Comparison of ENCODE assay signal across 20 mouse cellular contexts in the genomic region with DNA sequence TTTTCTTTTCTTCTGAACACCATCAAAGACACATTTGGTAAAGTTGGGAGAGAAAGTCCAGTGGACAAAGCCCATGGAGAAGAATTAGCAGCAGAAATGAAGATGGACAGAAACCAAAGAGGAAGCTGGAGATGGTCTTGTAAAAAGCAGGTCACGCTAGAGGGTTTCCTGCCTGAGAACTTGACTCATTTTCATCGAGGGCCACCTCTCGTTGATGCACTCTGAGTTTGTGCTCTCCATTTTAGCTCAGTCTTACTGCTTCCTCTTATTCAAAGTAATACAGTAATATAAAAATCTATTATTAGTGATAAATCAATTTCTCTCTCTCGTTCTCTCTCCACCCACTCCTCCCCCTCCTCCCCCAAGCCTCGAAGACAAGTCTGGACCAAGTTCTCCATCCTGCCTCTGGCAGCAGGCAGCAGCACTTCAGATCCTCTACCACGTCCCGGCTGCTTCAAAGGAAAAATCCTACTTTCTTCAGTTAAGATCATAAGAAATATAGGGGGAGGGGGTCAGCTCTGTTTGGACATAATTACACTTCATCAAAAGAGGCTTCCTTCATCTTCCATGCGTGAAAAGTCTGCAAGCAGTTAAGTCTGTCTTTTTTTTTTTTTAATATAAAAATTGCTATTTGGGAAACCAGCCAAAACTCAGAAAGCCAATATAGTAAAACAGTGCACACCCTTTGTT. TPM values are rescaled to one million over a fixed set of nuclear protein-coding genes. Genes with fewer than 3 reads are reported as not detected.
A peak's percentile ranks its signal among the peaks of the same experiment; 100 is the strongest.
DNase-seq lines count a peak whose midpoint lies in the region; ATAC-seq and TF ChIP-seq lines count a peak whose summit lies in the region.
"Had no signal": no experiment of that assay in that cellular context is flagged by ENCODE, and none has a peak within 500 bp of the region (broad histone marks: within the 10 kb centered on the region; RNA-seq: fewer than 3 reads in every experiment).

No protein-coding gene starts in this region.

- 43% methylated on average over 8 of the region's 8 CpGs for WGBS in limb, embryonic 13.5 days
- 54% methylated on average over 8 of the region's 8 CpGs for WGBS in limb, embryonic 10.5 days
- 34% methylated on average over 8 of the region's 8 CpGs for WGBS in embryonic facial prominence, embryonic 14.5 days
- WGBS in forebrain, embryonic 11.5 days: 74% methylated on average over 8 of the region's 8 CpGs

- TF ChIP-seq RAD21 in MEL (IDR thresholded peaks at IDR 0.05; ENCODE audit: low read depth, low read length): no peak

- no peak for TF ChIP-seq EP300 in MEL (IDR thresholded peaks at IDR 0.05; ENCODE audit: low read depth in 1 of 2, low read length in 2 of 2)

- TF ChIP-seq POLR2A in MEL (IDR thresholded peaks at IDR 0.05; ENCODE audit: control insufficient read depth in 1 of 2, insufficient read depth in 1 of 2, low read depth in 1 of 2, low read length in 2 of 2, poor library complexity in 1 of 2): no peak

- H3K36me3 ChIP-seq in limb, embryonic 13.5 days: no peaks in the 10 kb centered on the region
- H3K36me3 ChIP-seq in limb, embryonic 10.5 days: no peaks in the 10 kb centered on the region
- peaks cover 0 to 16% of the 10 kb centered on the region in 2 experiments; a peak in 2 of 4 replicates for H3K36me3 ChIP-seq in MEL (ENCODE audit: control insufficient read depth in 1 of 2, insufficient read depth in 2 of 2, low read length in 2 of 2)
- H3K36me3 ChIP-seq in embryonic facial prominence, embryonic 14.5 days (ENCODE audit: control insufficient read depth, insufficient read depth, low read length): 0 out of 2 replicates have a peak, but pooled peaks cover 6% of the 10 kb centered on the region
- no peaks in the 10 kb centered on the region for H3K36me3 ChIP-seq in forebrain, embryonic 11.5 days (ENCODE audit: control insufficient read depth, insufficient read depth, low read length)
- H3K36me3 ChIP-seq: G1E; heart, embryonic 10.5 days; hindbrain, embryonic 13.5 days; intestine, embryonic 15.5 days had no signal

- H3K27ac ChIP-seq in limb, embryonic 13.5 days: no peak overlapping the region
- no peak overlapping the region for H3K27ac ChIP-seq in limb, embryonic 10.5 days
- H3K27ac ChIP-seq in MEL (ENCODE audit: control insufficient read depth, low read depth, low read length): no peak overlapping the region
- H3K27ac ChIP-seq in embryonic facial prominence, embryonic 14.5 days (replicated peaks; ENCODE audit: low read depth, low read length): peak overlapping the region; percentile 28
- no peak overlapping the region for H3K27ac ChIP-seq in forebrain, embryonic 11.5 days (ENCODE audit: low read depth, low read length)
- H3K27ac ChIP-seq: heart, embryonic 10.5 days; hindbrain, embryonic 13.5 days; hindbrain, postnatal 0 days; intestine, embryonic 15.5 days had no signal

- H3K9me3 ChIP-seq in limb, embryonic 13.5 days: no peaks in the 10 kb centered on the region
- H3K9me3 ChIP-seq in limb, embryonic 10.5 days (replicated peaks): no peaks in the 10 kb centered on the region
- H3K9me3 ChIP-seq in MEL (replicated peaks; ENCODE audit: insufficient read depth, low read length): no peaks in the 10 kb centered on the region
- H3K9me3 ChIP-seq in embryonic facial prominence, embryonic 14.5 days (ENCODE audit: control insufficient read depth, low read length): no peaks in the 10 kb centered on the region
- H3K9me3 ChIP-seq in forebrain, embryonic 11.5 days (ENCODE audit: control insufficient read depth, low read length): no peaks in the 10 kb centered on the region
- H3K9me3 ChIP-seq: heart, embryonic 10.5 days; hindbrain, embryonic 13.5 days; intestine, embryonic 15.5 days had no signal

- no peaks in the 10 kb centered on the region for H3K79me2 ChIP-seq in MEL (ENCODE audit: control insufficient read depth, insufficient read depth, low read length, poor library complexity)

- H3K9ac ChIP-seq in limb, embryonic 13.5 days: no peak overlapping the region
- no peak overlapping the region for H3K9ac ChIP-seq in MEL (ENCODE audit: control insufficient read depth, low read depth, low read length, poor library complexity, severe bottlenecking)
- H3K9ac ChIP-seq in embryonic facial prominence, embryonic 14.5 days (ENCODE audit: low read depth, low read length): no peak overlapping the region
- no peak overlapping the region for H3K9ac ChIP-seq in forebrain, embryonic 11.5 days (ENCODE audit: low read length)
- H3K9ac ChIP-seq: hindbrain, embryonic 13.5 days; intestine, embryonic 15.5 days had no signal

- no peak overlapping the region for H3K4me3 ChIP-seq in limb, embryonic 13.5 days
- no peak overlapping the region for H3K4me3 ChIP-seq in limb, embryonic 10.5 days
- H3K4me3 ChIP-seq in MEL (ENCODE audit: control insufficient read depth in 1 of 2, insufficient read depth in 1 of 2, low read depth in 2 of 2, low read length in 2 of 2): no peak overlapping the region
- H3K4me3 ChIP-seq in embryonic facial prominence, embryonic 14.5 days (ENCODE audit: low read depth, low read length): no peak overlapping the region
- H3K4me3 ChIP-seq in forebrain, embryonic 11.5 days (ENCODE audit: low read depth, low read length): no peak overlapping the region
- H3K4me3 ChIP-seq: heart, embryonic 10.5 days; hindbrain, embryonic 13.5 days; intestine, embryonic 15.5 days had no signal

- peaks cover 42% of the 10 kb centered on the region for H3K4me1 ChIP-seq in limb, embryonic 13.5 days
- H3K4me1 ChIP-seq in limb, embryonic 10.5 days: peaks cover 41% of the 10 kb centered on the region
- H3K4me1 ChIP-seq in MEL (ENCODE audit: control insufficient read depth in 1 of 2, insufficient read depth in 2 of 2, low read length in 2 of 2): peaks cover 3 to 15% of the 10 kb centered on the region in 2 experiments
- peaks cover 27% of the 10 kb centered on the region for H3K4me1 ChIP-seq in embryonic facial prominence, embryonic 14.5 days (ENCODE audit: control insufficient read depth, insufficient read depth, low read length)
- no peaks in the 10 kb centered on the region for H3K4me1 ChIP-seq in forebrain, embryonic 11.5 days (replicated peaks; ENCODE audit: control insufficient read depth, insufficient read depth, low read length)

- DNase-seq in limb, embryonic 10.5 days (ENCODE audit: low spot score): no peak
- DNase-seq in 416B (ENCODE audit: low read depth): peak; percentile 63
- peak; percentile 10 for DNase-seq in MEL (ENCODE audit: low read depth, low spot score)
- peak; percentile 80 for DNase-seq in embryonic facial prominence, embryonic 14.5 days (ENCODE audit: low spot score)
- DNase-seq in forebrain, embryonic 11.5 days (ENCODE audit: low spot score): no peak
- no peak for DNase-seq in ovary, postnatal 36 days (ENCODE audit: low spot score)
- DNase-seq: adrenal gland, postnatal 10 days; cerebellum, adult 11-12 months; cerebellum, adult 9-10 months; cerebellum, postnatal 36 days; gastrocnemius, postnatal 36 days; heart, adult 18-20 months; heart, postnatal 10 days had no signal

- no peak for ATAC-seq in limb, embryonic 13.5 days (ENCODE audit: low FRiP score, low read depth)
- ATAC-seq in embryonic facial prominence, embryonic 14.5 days (ENCODE audit: low read depth): no peak
- ATAC-seq in forebrain, embryonic 11.5 days (replicated peaks; ENCODE audit: low FRiP score): no peak
- ATAC-seq: forebrain, embryonic 14.5 days; hindbrain, postnatal 0 days; intestine, embryonic 15.5 days had no signal

- TF ChIP-seq CTCF in MEL (IDR thresholded peaks at IDR 0.05 in 2 of 3, conservative IDR thresholded peaks at IDR 0.05 in 1 of 3; ENCODE audit: control insufficient read depth in 1 of 3, insufficient read depth in 1 of 3, low read depth in 2 of 3, low read length in 3 of 3, poor library complexity in 1 of 3, severe bottlenecking in 1 of 3): no peak

- 0 out of 2 replicates have a peak overlapping the region, but pooled peaks have one; percentile 1 for H3K4me2 ChIP-seq in limb, embryonic 13.5 days (replicated peaks)
- no peak overlapping the region for H3K4me2 ChIP-seq in embryonic facial prominence, embryonic 14.5 days (ENCODE audit: low read depth, low read length)
- H3K4me2 ChIP-seq in forebrain, embryonic 11.5 days (ENCODE audit: low read depth, low read length, severe bottlenecking): no peak overlapping the region
- H3K4me2 ChIP-seq: hindbrain, embryonic 13.5 days; intestine, embryonic 15.5 days had no signal

- H3K27me3 ChIP-seq in limb, embryonic 13.5 days: peaks cover 23% of the 10 kb centered on the region
- peaks cover 4% of the 10 kb centered on the region; the same call in 1 of the 2 replicates for H3K27me3 ChIP-seq in limb, embryonic 10.5 days (ENCODE audit: low read depth, poor library complexity, severe bottlenecking)
- H3K27me3 ChIP-seq in MEL (ENCODE audit: control insufficient read depth in 1 of 2, insufficient read depth in 2 of 2, low read length in 2 of 2): no peaks in the 10 kb centered on the region
- no peaks in the 10 kb centered on the region for H3K27me3 ChIP-seq in embryonic facial prominence, embryonic 14.5 days (replicated peaks; ENCODE audit: control insufficient read depth, insufficient read depth, low read length)
- H3K27me3 ChIP-seq in forebrain, embryonic 11.5 days (ENCODE audit: control insufficient read depth, insufficient read depth, low read length): no peaks in the 10 kb centered on the region
- H3K27me3 ChIP-seq: intestine, embryonic 15.5 days had no signal

TF ChIP-seq in MEL, 35 proteins besides CTCF, POLR2A, EP300 and RAD21:
- TF ChIP-seq ZC3H11A (IDR thresholded peaks at IDR 0.05; ENCODE audit: low read depth, low read length) (no peak), CHD2 (IDR thresholded peaks at IDR 0.05; ENCODE audit: low read length) (no peak), MAX (IDR thresholded peaks at IDR 0.05; ENCODE audit: low read length) (no peak), USF2 (IDR thresholded peaks at IDR 0.05; ENCODE audit: borderline replicate concordance in 1 of 2, insufficient read depth in 1 of 2, low read depth in 1 of 2, low read length in 2 of 2) (no peak), MAFK (IDR thresholded peaks at IDR 0.05; ENCODE audit: borderline replicate concordance, low read depth, low read length) (no peak)

RNA-seq across cellular contexts. Expression of a gene that starts 54.7 kb away (rescaled TPM):
- polyA plus RNA-seq in limb, embryonic 13.5 days (2015; fragmentation: Nextera tagmentation; extraction: Ambion mirVana): 24.7 and 25.9 TPM in 2 replicates
- polyA plus RNA-seq in limb, embryonic 10.5 days (2016; fragmentation: Nextera tagmentation; extraction: Ambion mirVana): 21.6 and 24.9 TPM in 2 replicates
- total RNA-seq in MEL (2012; rRNA removed): 7.0 and 7.6 TPM in 2 replicates
- polyA plus RNA-seq in MEL (2012; ENCODE audit: insufficient read depth in 1 of 2, insufficient read length in 2 of 2, low read depth in 1 of 2, low replicate concordance in 2 of 2, missing spikeins in 1 of 2): 10 to 100 TPM in 1 of 2 experiments, not detected in 1; 28.6 TPM
- polyA plus RNA-seq in embryonic facial prominence, embryonic 14.5 days (2014; fragmentation: Nextera tagmentation; extraction: Ambion mirVana): 17.6 and 19.8 TPM in 2 replicates
- 21.9 and 24.9 TPM in 2 replicates for polyA plus RNA-seq in forebrain, embryonic 11.5 days (2014; fragmentation: Nextera tagmentation; extraction: Ambion mirVana)

Comparison
In these comparisons a context has a peak if more than half of its experiments do, and no peak if none do; other contexts are left out.
1. DNase-seq: peak in 416B (single experiment), MEL (single experiment) and embryonic facial prominence, embryonic 14.5 days (single experiment); none in limb, embryonic 10.5 days (single experiment), forebrain, embryonic 11.5 days (single experiment) and ovary, postnatal 36 days (single experiment).